Comparison of ENCODE assay signal across 15 mouse cellular contexts in genomic region chr5:139083841-139084240, GRCm38 (mm10).
A peak's percentile ranks its signal among the peaks of the same experiment; 100 is the strongest.
DNase-seq lines count a peak whose midpoint lies in the region; ATAC-seq and TF ChIP-seq lines count a peak whose summit lies in the region.
"Had no signal": no experiment of that assay in that cellular context is flagged by ENCODE, and none has a peak within 500 bp of the region (broad histone marks: within the 10 kb centered on the region; RNA-seq: fewer than 3 reads in every experiment).

No protein-coding gene starts in this region.

- no peak for TF ChIP-seq POLR2A in cerebellum, adult 2 months (IDR thresholded peaks at IDR 0.05; ENCODE audit: borderline replicate concordance, insufficient read depth, low read length)

- TF ChIP-seq CTCF in cerebellum, adult 2 months (IDR thresholded peaks at IDR 0.05; ENCODE audit: borderline replicate concordance, insufficient read depth, low read depth, low read length): no peak
- no peak for TF ChIP-seq CTCF in forebrain, postnatal 0 days (IDR thresholded peaks at IDR 0.05; ENCODE audit: low read depth)

- no peaks in the 10 kb centered on the region for H3K9me3 ChIP-seq in heart, embryonic 15.5 days (replicated peaks)
- H3K9me3 ChIP-seq in forebrain, postnatal 0 days (ENCODE audit: low read length): no peaks in the 10 kb centered on the region
- no peaks in the 10 kb centered on the region for H3K9me3 ChIP-seq in forebrain, embryonic 15.5 days
- H3K9me3 ChIP-seq: hindbrain, embryonic 15.5 days; liver, embryonic 13.5 days had no signal

- H3K27me3 ChIP-seq in cerebellum, adult 2 months (ENCODE audit: control insufficient read depth, insufficient read depth, low read length): no peaks in the 10 kb centered on the region
- H3K27me3 ChIP-seq in heart, embryonic 15.5 days: no peaks in the 10 kb centered on the region
- no peaks in the 10 kb centered on the region for H3K27me3 ChIP-seq in forebrain, postnatal 0 days (ENCODE audit: insufficient read depth, low read length)
- H3K27me3 ChIP-seq in forebrain, embryonic 15.5 days: no peaks in the 10 kb centered on the region
- H3K27me3 ChIP-seq: hindbrain, embryonic 15.5 days; liver, embryonic 13.5 days had no signal

- 38% methylated on average over 4 of the region's 4 CpGs for WGBS in cerebellum, adult 2 months
- WGBS in heart, embryonic 15.5 days: 50% methylated on average over 4 of the region's 4 CpGs
- WGBS in forebrain, postnatal 0 days: 78% methylated on average over 4 of the region's 4 CpGs
- WGBS in forebrain, embryonic 15.5 days: 83% methylated on average over 4 of the region's 4 CpGs

- no peaks in the 10 kb centered on the region for H3K36me3 ChIP-seq in heart, embryonic 15.5 days
- peaks cover 6% of the 10 kb centered on the region for H3K36me3 ChIP-seq in forebrain, postnatal 0 days (ENCODE audit: insufficient read depth)
- H3K36me3 ChIP-seq in forebrain, embryonic 15.5 days: no peaks in the 10 kb centered on the region
- H3K36me3 ChIP-seq: liver, embryonic 13.5 days had no signal

- no peak overlapping the region for H3K4me3 ChIP-seq in cerebellum, adult 2 months (replicated peaks; ENCODE audit: insufficient read depth, low read depth, low read length)
- H3K4me3 ChIP-seq in heart, embryonic 15.5 days: no peak overlapping the region
- H3K4me3 ChIP-seq in forebrain, postnatal 0 days (ENCODE audit: low read depth, low read length): no peak overlapping the region
- no peak overlapping the region for H3K4me3 ChIP-seq in forebrain, embryonic 15.5 days
- H3K4me3 ChIP-seq: hindbrain, embryonic 15.5 days; liver, embryonic 13.5 days had no signal

- peak; percentile 48 to 53 for DNase-seq in cerebellum, adult 2 months
- peak; percentile 13 for DNase-seq in A20 (ENCODE audit: low read depth, low spot score)
- DNase-seq in cerebellum, postnatal 36 days: peak; percentile 23 to 32
- no peak for DNase-seq in forebrain, postnatal 0 days
- no peak for DNase-seq in thymus, adult 18-20 months
- DNase-seq: B cell, adult 2 months; kidney, postnatal 25 days; liver, embryonic 13.5 days; spleen, adult 18-20 months had no signal

- H3K9ac ChIP-seq in heart, embryonic 15.5 days: no peak overlapping the region
- no peak overlapping the region for H3K9ac ChIP-seq in forebrain, postnatal 0 days
- H3K9ac ChIP-seq in forebrain, embryonic 15.5 days (replicated peaks): no peak overlapping the region
- H3K9ac ChIP-seq: hindbrain, embryonic 15.5 days; liver, embryonic 13.5 days had no signal

- H3K4me2 ChIP-seq in heart, embryonic 15.5 days: no peak overlapping the region; the same call in 1 of the 2 replicates
- no peak overlapping the region for H3K4me2 ChIP-seq in forebrain, postnatal 0 days (ENCODE audit: low read depth)
- no peak overlapping the region for H3K4me2 ChIP-seq in forebrain, embryonic 15.5 days (replicated peaks)
- H3K4me2 ChIP-seq: hindbrain, embryonic 15.5 days; liver, embryonic 13.5 days had no signal

- H3K27ac ChIP-seq in cerebellum, adult 2 months (ENCODE audit: insufficient read depth, low read length): peak overlapping the region; percentile 48; the same call in 1 of the 2 replicates
- peak overlapping the region; percentile 49 for H3K27ac ChIP-seq in heart, embryonic 15.5 days
- H3K27ac ChIP-seq in forebrain, postnatal 0 days (ENCODE audit: low read depth, low read length): no peak overlapping the region
- no peak overlapping the region for H3K27ac ChIP-seq in forebrain, embryonic 15.5 days (replicated peaks)
- H3K27ac ChIP-seq: hindbrain, embryonic 15.5 days; liver, embryonic 13.5 days; macrophage had no signal

- ATAC-seq in cerebellum, adult (ENCODE audit: insufficient number of reproducible peaks, low FRiP score, low TSS enrichment): no peak
- no peak for ATAC-seq in heart, embryonic 15.5 days (replicated peaks; ENCODE audit: insufficient number of reproducible peaks, insufficient read depth, low FRiP score, low read depth)
- ATAC-seq in forebrain, postnatal 0 days: no peak
- ATAC-seq in forebrain, embryonic 15.5 days (replicated peaks): no peak
- ATAC-seq: activated CD4-positive, CD25-positive, alpha-beta regulatory T cell, adult 4 months had no signal

- H3K4me1 ChIP-seq in cerebellum, adult 2 months (ENCODE audit: control insufficient read depth, insufficient read depth, low read length): peaks cover 24% of the 10 kb centered on the region
- peaks cover 48% of the 10 kb centered on the region for H3K4me1 ChIP-seq in heart, embryonic 15.5 days (replicated peaks)
- H3K4me1 ChIP-seq in forebrain, postnatal 0 days (ENCODE audit: insufficient read depth): no peaks in the 10 kb centered on the region
- H3K4me1 ChIP-seq in forebrain, embryonic 15.5 days: peaks cover 6% of the 10 kb centered on the region

Comparison
In these comparisons a context has a peak if more than half of its experiments do, and no peak if none do; other contexts are left out.
1. DNase-seq: peak in cerebellum, adult 2 months (2 of 2), A20 (single experiment) and cerebellum, postnatal 36 days (2 of 2); none in forebrain, postnatal 0 days (single experiment) and thymus, adult 18-20 months (0 of 2).
2. H3K27ac ChIP-seq: peak in cerebellum, adult 2 months (single experiment) and heart, embryonic 15.5 days (single experiment); none in forebrain, postnatal 0 days (single experiment) and forebrain, embryonic 15.5 days (single experiment).